Mouse (Mus musculus) MEL (cell line): ENCODE results near the gene Kcnn1. TPM values are rescaled to one million over a fixed set of nuclear protein-coding genes. Genes with fewer than 3 reads are reported as not detected.

Source experiments
- DNase-seq: peaks from one replicate; pipeline ENCODE4 v3.0.0; 2011; ENCODE audit warnings: low read depth, low spot score
- H3K27ac ChIP-seq: 2 replicates; pipeline ENCODE4 v1.5.1; 2012; ENCODE audit warnings: low read depth, mild to moderate bottlenecking, control low read depth, low read length, moderate library complexity; ENCODE audit not compliant: control insufficient read depth
- H3K27me3 ChIP-seq, 2 experiments: fragments of 150-350 bp in 1 of 2; sonication (generic) in 1 of 2; 2 replicates each; pipeline ENCODE4 v1.6.1; 2012; ENCODE audit warnings: low read length in 2 of 2, mild to moderate bottlenecking in 2 of 2, improper control_type of control experiment in 1 of 2, moderate library complexity in 1 of 2; ENCODE audit not compliant: insufficient read depth in 2 of 2, control insufficient read depth in 1 of 2
- H3K36me3 ChIP-seq, 2 experiments: 2 replicates each; pipeline ENCODE4 v1.6.1; 2012 to 2014; ENCODE audit warnings: low read length in 2 of 2, improper control_type of control experiment in 1 of 2, inconsistent platforms in 1 of 2, mild to moderate bottlenecking in 1 of 2; ENCODE audit not compliant: insufficient read depth in 2 of 2, control insufficient read depth in 1 of 2
- H3K4me1 ChIP-seq, 2 experiments: fragments of 150-350 bp in 1 of 2; sonication (generic) in 1 of 2; 2 replicates each; pipeline ENCODE4 v1.6.1; 2012; ENCODE audit warnings: low read length in 2 of 2, improper control_type of control experiment in 1 of 2, mild to moderate bottlenecking in 1 of 2; ENCODE audit not compliant: insufficient read depth in 2 of 2, control insufficient read depth in 1 of 2
- H3K4me3 ChIP-seq, 2 experiments: fragments of 150-350 bp in 1 of 2; sonication (generic) in 1 of 2; 2 replicates each; pipeline ENCODE4 v1.5.1; 2012; ENCODE audit warnings: low read depth in 2 of 2, low read length in 2 of 2, mild to moderate bottlenecking in 2 of 2, moderate library complexity in 2 of 2, control low read depth in 1 of 2, improper control_type of control experiment in 1 of 2; ENCODE audit not compliant: control insufficient read depth in 1 of 2, insufficient read depth in 1 of 2
- H3K79me2 ChIP-seq: 2 replicates; pipeline ENCODE4 v1.6.1; 2012; ENCODE audit warnings: mild to moderate bottlenecking, low read length, moderate library complexity; ENCODE audit not compliant: control insufficient read depth, poor library complexity, insufficient read depth
- H3K9ac ChIP-seq: 2 replicates; pipeline ENCODE4 v1.6.1; 2012; ENCODE audit warnings: low read depth, mild to moderate bottlenecking, control low read depth, low read length, moderate library complexity; ENCODE audit not compliant: control insufficient read depth, poor library complexity, severe bottlenecking
- H3K9me3 ChIP-seq: fragments of 150-350 bp; sonication (generic); replicated peaks from 2 replicates; pipeline ENCODE4 v1.6.1; 2012; ENCODE audit warnings: mild to moderate bottlenecking, low read length, improper control_type of control experiment, moderate library complexity; ENCODE audit not compliant: insufficient read depth
- CTCF ChIP-seq, 3 experiments: IDR thresholded peaks in 2 of 3; conservative IDR thresholded peaks in 1 of 3; 2 replicates each; pipeline ENCODE4 v1.5.1; 2011 to 2012; ENCODE audit warnings: low read length in 3 of 3, low read depth in 2 of 3, mild to moderate bottlenecking in 2 of 3, improper control_type of control experiment in 1 of 3, inconsistent platforms in 1 of 3, mixed read lengths in 1 of 3, moderate library complexity in 1 of 3; ENCODE audit not compliant: control insufficient read depth in 1 of 3, insufficient read depth in 1 of 3, poor library complexity in 1 of 3, severe bottlenecking in 1 of 3
- E2F4 ChIP-seq: IDR thresholded peaks from 2 replicates; pipeline ENCODE4 v1.6.1; 2011; ENCODE audit warnings: low read depth, low read length, improper control_type of control experiment, borderline replicate concordance
- ELF1 ChIP-seq: IDR thresholded peaks from 2 replicates; pipeline ENCODE4 v1.6.1; 2014; ENCODE audit warnings: low read depth, mild to moderate bottlenecking, inconsistent platforms, low read length, improper control_type of control experiment, moderate library complexity
- GATA1 ChIP-seq: IDR thresholded peaks from 2 replicates; pipeline ENCODE4 v1.6.1; 2011; ENCODE audit warnings: low read depth, low read length, improper control_type of control experiment
- JUND ChIP-seq: IDR thresholded peaks from 2 replicates; pipeline ENCODE4 v1.6.1; 2011; ENCODE audit warnings: low read depth, mild to moderate bottlenecking, improper control_type of control experiment, low read length
- KAT2A ChIP-seq: conservative IDR thresholded peaks from 2 replicates; pipeline ENCODE4 v1.6.1; 2012; ENCODE audit warnings: low read depth, low read length, improper control_type of control experiment, inconsistent platforms
- MAX ChIP-seq: IDR thresholded peaks from 2 replicates; pipeline ENCODE4 v1.6.1; 2011; ENCODE audit warnings: low read length, improper control_type of control experiment
- MEF2A ChIP-seq: IDR thresholded peaks from 2 replicates; pipeline ENCODE4 v1.6.1; 2014; ENCODE audit warnings: low read depth, mild to moderate bottlenecking, inconsistent platforms, low read length, improper control_type of control experiment; ENCODE audit not compliant: poor library complexity, insufficient replicate concordance, severe bottlenecking; ENCODE audit errors: extremely low read depth
- MXI1 ChIP-seq: IDR thresholded peaks from 2 replicates; pipeline ENCODE4 v1.6.1; 2011; ENCODE audit warnings: mild to moderate bottlenecking, low read depth, low read length, improper control_type of control experiment
- NELFE ChIP-seq: IDR thresholded peaks from 2 replicates; pipeline ENCODE4 v1.6.1; 2011; ENCODE audit warnings: low read depth, low read length, improper control_type of control experiment
- POLR2A ChIP-seq, 2 experiments: IDR thresholded peaks; 2 replicates each; pipeline ENCODE4 v1.6.1; 2011 to 2012; ENCODE audit warnings: low read length in 2 of 2, mild to moderate bottlenecking in 2 of 2, control low read depth in 1 of 2, improper control_type of control experiment in 1 of 2, low read depth in 1 of 2, moderate library complexity in 1 of 2; ENCODE audit not compliant: control insufficient read depth in 1 of 2, insufficient read depth in 1 of 2, poor library complexity in 1 of 2
- POLR2AphosphoS2 ChIP-seq: IDR thresholded peaks from 2 replicates; pipeline ENCODE4 v1.6.1; 2011; ENCODE audit warnings: low read length, improper control_type of control experiment
- POLR2AphosphoS5 ChIP-seq: IDR thresholded peaks from 2 replicates; pipeline ENCODE4 v1.6.1; 2012; ENCODE audit warnings: low read depth, borderline replicate concordance, mild to moderate bottlenecking, inconsistent platforms, low read length, moderate library complexity, mixed read lengths
- RAD21 ChIP-seq: IDR thresholded peaks from 2 replicates; pipeline ENCODE4 v1.6.1; 2011; ENCODE audit warnings: mild to moderate bottlenecking, low read depth, low read length, improper control_type of control experiment
- RCOR1 ChIP-seq: IDR thresholded peaks from 2 replicates; pipeline ENCODE4 v1.6.1; 2012; ENCODE audit warnings: low read depth, mild to moderate bottlenecking, inconsistent platforms, low read length, improper control_type of control experiment
- SIN3A ChIP-seq: IDR thresholded peaks from 2 replicates; pipeline ENCODE4 v1.6.1; 2012; ENCODE audit warnings: low read length, improper control_type of control experiment, inconsistent platforms
- TCF12 ChIP-seq: IDR thresholded peaks from 2 replicates; pipeline ENCODE4 v1.6.1; 2014; ENCODE audit warnings: low read depth, mild to moderate bottlenecking, inconsistent platforms, low read length, improper control_type of control experiment, moderate library complexity
- UBTF ChIP-seq: IDR thresholded peaks from 2 replicates; pipeline ENCODE4 v1.6.1; 2012; ENCODE audit warnings: low read depth, mild to moderate bottlenecking, inconsistent platforms, low read length, improper control_type of control experiment, moderate library complexity, borderline replicate concordance; ENCODE audit not compliant: insufficient read depth
- USF1 ChIP-seq: IDR thresholded peaks from 2 replicates; pipeline ENCODE4 v1.6.1; 2014; ENCODE audit warnings: low read depth, mild to moderate bottlenecking, inconsistent platforms, low read length, improper control_type of control experiment, moderate library complexity
- USF2 ChIP-seq, 2 experiments: IDR thresholded peaks; 2 replicates each; pipeline ENCODE4 v1.6.1; 2011 to 2012; ENCODE audit warnings: improper control_type of control experiment in 2 of 2, low read length in 2 of 2, borderline replicate concordance in 1 of 2, inconsistent platforms in 1 of 2, low read depth in 1 of 2, mild to moderate bottlenecking in 1 of 2; ENCODE audit not compliant: insufficient read depth in 1 of 2
- ZC3H11A ChIP-seq: IDR thresholded peaks from 2 replicates; pipeline ENCODE4 v1.6.1; 2012; ENCODE audit warnings: low read depth, mild to moderate bottlenecking, inconsistent platforms, low read length, improper control_type of control experiment
- ZKSCAN1 ChIP-seq: IDR thresholded peaks from 2 replicates; pipeline ENCODE4 v1.6.1; 2012; ENCODE audit warnings: low read depth, mild to moderate bottlenecking, inconsistent platforms, low read length, improper control_type of control experiment, moderate library complexity
- ZMIZ1 ChIP-seq: IDR thresholded peaks from 2 replicates; pipeline ENCODE4 v1.6.1; 2012; ENCODE audit warnings: low read depth, mild to moderate bottlenecking, inconsistent platforms, low read length, improper control_type of control experiment, moderate library complexity
- ZNF384 ChIP-seq: IDR thresholded peaks from 2 replicates; pipeline ENCODE4 v1.6.1; 2012; ENCODE audit warnings: low read depth, mild to moderate bottlenecking, inconsistent platforms, low read length, improper control_type of control experiment
- polyA plus RNA-seq, 2 experiments: library from polyadenylated mRNA; stranded (reverse) in 1 of 2; unstranded in 1 of 2; fragments of >175 nt in 1 of 2; fragments of >200 nt in 1 of 2; gene quantifications; 2 replicates each; pipeline versions ENCODE4 v1.2.1 to v1.2.4; 2012; ENCODE audit warnings: low replicate concordance in 2 of 2, low read depth in 1 of 2; ENCODE audit not compliant: insufficient read length in 2 of 2, insufficient read depth in 1 of 2, missing spikeins in 1 of 2
- total RNA-seq: library from RNA; depleted of rRNA; stranded (reverse); fragments of 300-350 nt; gene quantifications from 2 replicates; pipeline ENCODE4 v1.2.3, GENCODE M21; 2012

Gene Kcnn1
- total and polyA plus RNA-seq, 3 experiments: 8.9 to 10.7 TPM; not detected in 1

GRCm38 (mm10) chr8:70834071-70834470 is 29.0 kb downstream of the Kcnn1 start:
- TF ChIP-seq USF2 (IDR thresholded peaks at IDR 0.05; ENCODE audit: borderline replicate concordance in 1 of 2, insufficient read depth in 1 of 2, low read depth in 1 of 2, low read length in 2 of 2) (no peak), MAX (no peak), ZC3H11A (no peak), TCF12 (no peak), E2F4 (no peak), POLR2AphosphoS5 (no peak), SIN3A (no peak), ELF1 (no peak), ZMIZ1 (no peak), CTCF (IDR thresholded peaks at IDR 0.05 in 2 of 3, conservative IDR thresholded peaks at IDR 0.05 in 1 of 3; ENCODE audit: control insufficient read depth in 1 of 3, insufficient read depth in 1 of 3, low read depth in 2 of 3, low read length in 3 of 3, poor library complexity in 1 of 3, severe bottlenecking in 1 of 3) (no peak), USF1 (no peak), RCOR1 (no peak), POLR2AphosphoS2 (no peak), ZNF384 (no peak), RAD21 (no peak)
- Histone ChIP-seq H3K36me3 (no peaks in the 10 kb centered on the region), H3K9ac (no peak overlapping the region), H3K27me3 (no peaks in the 10 kb centered on the region), H3K4me1 (no peaks in the 10 kb centered on the region), H3K27ac (no peak overlapping the region), H3K4me3 (no peak overlapping the region), H3K79me2 (no peaks in the 10 kb centered on the region; the same call in 1 of the 2 replicates), H3K9me3 (no peaks in the 10 kb centered on the region)
- no peak for DNase-seq

- DNase-seq: no peak
- no peaks in the 10 kb centered on the region for H3K36me3 ChIP-seq
- no peak overlapping the region for H3K4me3 ChIP-seq
- H3K27me3 ChIP-seq: no peaks in the 10 kb centered on the region
- no peaks in the 10 kb centered on the region for H3K79me2 ChIP-seq
- no peak overlapping the region for H3K27ac ChIP-seq
- TF ChIP-seq E2F4 (no peak), POLR2AphosphoS5 (no peak), ZKSCAN1 (no peak), UBTF (no peak), SIN3A (no peak), CTCF (IDR thresholded peaks at IDR 0.05 in 2 of 3, conservative IDR thresholded peaks at IDR 0.05 in 1 of 3; ENCODE audit: control insufficient read depth in 1 of 3, insufficient read depth in 1 of 3, low read depth in 2 of 3, low read length in 3 of 3, poor library complexity in 1 of 3, severe bottlenecking in 1 of 3) (no peak), NELFE (no peak), MEF2A (no peak), POLR2A (IDR thresholded peaks at IDR 0.05; ENCODE audit: control insufficient read depth in 1 of 2, insufficient read depth in 1 of 2, low read depth in 1 of 2, low read length in 2 of 2, poor library complexity in 1 of 2) (no peak), ZC3H11A (no peak), GATA1 (no peak), MXI1 (no peak), KAT2A (no peak), MAX (no peak), JUND (no peak), USF2 (IDR thresholded peaks at IDR 0.05; ENCODE audit: borderline replicate concordance in 1 of 2, insufficient read depth in 1 of 2, low read depth in 1 of 2, low read length in 2 of 2) (no peak)
- H3K9me3 ChIP-seq: no peaks in the 10 kb centered on the region
- no peak overlapping the region for H3K9ac ChIP-seq
- H3K4me1 ChIP-seq: no peaks in the 10 kb centered on the region
These were observed 29.5 kb downstream of the Kcnn1 start for GRCm38 (mm10) chr8:70833520-70833919.
